ENCODE assay signal across 22 mouse cellular contexts in genomic region chr1:37105194-37105593, GRCm38 (mm10).
A peak's percentile ranks its signal among the peaks of the same experiment; 100 is the strongest.
DNase-seq lines count a peak whose midpoint lies in the region; ATAC-seq and TF ChIP-seq lines count a peak whose summit lies in the region.
"Had no signal": no experiment of that assay in that cellular context is flagged by ENCODE, and none has a peak within 500 bp of the region (broad histone marks: within the 10 kb centered on the region; RNA-seq: fewer than 3 reads in every experiment).

No protein-coding gene starts in this region.

- H3K9me3 ChIP-seq in hindbrain, embryonic 16.5 days (ENCODE audit: control insufficient read depth, low read length), result no peaks in the 10 kb centered on the region
- no peaks in the 10 kb centered on the region for H3K9me3 ChIP-seq in hindbrain, embryonic 12.5 days (replicated peaks)
- H3K9me3 ChIP-seq: heart, embryonic 15.5 days; kidney, embryonic 15.5 days; liver, embryonic 13.5 days; lung, embryonic 15.5 days; megakaryocyte, embryonic 14.5 days had no signal

- 0 out of 2 replicates have a peak, but pooled peaks have one; percentile 22 for ATAC-seq in hindbrain, embryonic 16.5 days
- no peak for ATAC-seq in hindbrain, embryonic 12.5 days (ENCODE audit: low FRiP score)
- ATAC-seq: CD4-positive, CD25-positive, alpha-beta regulatory T cell, adult 4 months had no signal

- no peak overlapping the region for H3K4me3 ChIP-seq in hindbrain, embryonic 16.5 days (ENCODE audit: low read length)
- H3K4me3 ChIP-seq in hindbrain, embryonic 12.5 days, result no peak overlapping the region
- H3K4me3 ChIP-seq: heart, embryonic 15.5 days; kidney, embryonic 15.5 days; liver, embryonic 13.5 days; lung, embryonic 15.5 days; megakaryocyte, embryonic 14.5 days had no signal

- H3K36me3 ChIP-seq in hindbrain, embryonic 16.5 days (ENCODE audit: control insufficient read depth, insufficient read depth, low read length), result no peaks in the 10 kb centered on the region
- H3K36me3 ChIP-seq in hindbrain, embryonic 12.5 days, result no peaks in the 10 kb centered on the region
- H3K36me3 ChIP-seq: heart, embryonic 15.5 days; kidney, embryonic 15.5 days; liver, embryonic 13.5 days; lung, embryonic 15.5 days had no signal

- no peak overlapping the region for H3K4me2 ChIP-seq in hindbrain, embryonic 16.5 days (ENCODE audit: low read length)
- H3K4me2 ChIP-seq in hindbrain, embryonic 12.5 days (replicated peaks), result no peak overlapping the region
- H3K4me2 ChIP-seq: heart, embryonic 15.5 days; kidney, embryonic 15.5 days; liver, embryonic 13.5 days; lung, embryonic 15.5 days had no signal

- DNase-seq in adrenal gland, postnatal 14 days, result peak; percentile 16
- no peak for DNase-seq in adrenal gland, adult 8-10 months
- peak; percentile 26 for DNase-seq in Muller cell, postnatal 12 days (ENCODE audit: inconsistent ontology term)
- DNase-seq in brain, embryonic 14.5 days (ENCODE audit: low read depth), result peak; percentile 82
- DNase-seq in left cerebral cortex, adult 8-10 months (ENCODE audit: low spot score in 2 of 2), result no peak
- no peak for DNase-seq in gastrocnemius, postnatal 14 days
- DNase-seq: cerebellum, postnatal 25 days; heart, postnatal 36 days; kidney, adult 11 months; kidney, postnatal 36 days; layer of hippocampus, postnatal 36 days; liver, embryonic 13.5 days; lung, postnatal 36 days; thymus, adult 18-20 months; thymus, postnatal 36 days had no signal

- no peak overlapping the region for H3K9ac ChIP-seq in hindbrain, embryonic 16.5 days (ENCODE audit: low read depth, low read length)
- no peak overlapping the region for H3K9ac ChIP-seq in hindbrain, embryonic 12.5 days
- H3K9ac ChIP-seq: heart, embryonic 15.5 days; kidney, embryonic 15.5 days; liver, embryonic 13.5 days; lung, embryonic 15.5 days had no signal

- no peak for TF ChIP-seq CTCF in brain, embryonic 14.5 days (IDR thresholded peaks at IDR 0.05; ENCODE audit: borderline replicate concordance, extremely low read depth, insufficient read depth, insufficient read length)

- 16% methylated on average over 3 of the region's 3 CpGs for WGBS in hindbrain, embryonic 16.5 days
- WGBS in hindbrain, embryonic 12.5 days, result 29% methylated on average over 3 of the region's 3 CpGs

- H3K27ac ChIP-seq in hindbrain, embryonic 16.5 days (ENCODE audit: low read depth, low read length), result no peak overlapping the region
- no peak overlapping the region for H3K27ac ChIP-seq in hindbrain, embryonic 12.5 days
- H3K27ac ChIP-seq: heart, embryonic 15.5 days; kidney, embryonic 15.5 days; liver, embryonic 13.5 days; lung, embryonic 15.5 days had no signal

- peaks cover 7% of the 10 kb centered on the region for H3K4me1 ChIP-seq in hindbrain, embryonic 16.5 days (ENCODE audit: control insufficient read depth, insufficient read depth, low read depth, low read length)
- H3K4me1 ChIP-seq in hindbrain, embryonic 12.5 days, result peaks cover 7% of the 10 kb centered on the region; the same call in 1 of the 2 replicates
- H3K4me1 ChIP-seq: liver, embryonic 13.5 days; lung, embryonic 15.5 days; megakaryocyte, embryonic 14.5 days had no signal

- intact Hi-C loops in gastrocnemius, postnatal 14 days (cut with DNase I; ENCODE audit: low total_unique reads), result no loop called here

- H3K27me3 ChIP-seq in hindbrain, embryonic 16.5 days (replicated peaks; ENCODE audit: control insufficient read depth, insufficient read depth, low read length), result no peaks in the 10 kb centered on the region
- no peaks in the 10 kb centered on the region for H3K27me3 ChIP-seq in hindbrain, embryonic 12.5 days
- H3K27me3 ChIP-seq: heart, embryonic 15.5 days; kidney, embryonic 15.5 days; liver, embryonic 13.5 days; lung, embryonic 15.5 days had no signal

- no peak for TF ChIP-seq POLR2A in brain, embryonic 14.5 days (IDR thresholded peaks at IDR 0.05; ENCODE audit: borderline replicate concordance, extremely low read depth, insufficient read depth, insufficient read length, poor library complexity, severe bottlenecking)

Comparison
In these comparisons a context has a peak if more than half of its experiments do, and no peak if none do; other contexts are left out.
1. DNase-seq: peak in adrenal gland, postnatal 14 days (single experiment), Muller cell, postnatal 12 days (single experiment) and brain, embryonic 14.5 days (single experiment); none in adrenal gland, adult 8-10 months (single experiment), left cerebral cortex, adult 8-10 months (0 of 2) and gastrocnemius, postnatal 14 days (single experiment).